Mouse (Mus musculus) brain, embryonic 14.5 days (tissue): Measurements from ENCODE around the gene Rlbp1.

Source experiments
- CTCF ChIP-seq: fragments of 200-500 bp; IDR thresholded peaks from 2 replicates; pipeline ENCODE4 v1.5.1; 2012; ENCODE audit warnings: inconsistent platforms, mild to moderate bottlenecking, moderate library complexity, borderline replicate concordance; ENCODE audit not compliant: insufficient read depth, insufficient read length; ENCODE audit errors: extremely low read depth
- POLR2A ChIP-seq: fragments of 200-500 bp; IDR thresholded peaks from 2 replicates; pipeline ENCODE4 v1.6.1; 2012; ENCODE audit warnings: mild to moderate bottlenecking, inconsistent platforms, borderline replicate concordance; ENCODE audit not compliant: poor library complexity, insufficient read depth, insufficient read length, severe bottlenecking; ENCODE audit errors: extremely low read depth

DNA sequence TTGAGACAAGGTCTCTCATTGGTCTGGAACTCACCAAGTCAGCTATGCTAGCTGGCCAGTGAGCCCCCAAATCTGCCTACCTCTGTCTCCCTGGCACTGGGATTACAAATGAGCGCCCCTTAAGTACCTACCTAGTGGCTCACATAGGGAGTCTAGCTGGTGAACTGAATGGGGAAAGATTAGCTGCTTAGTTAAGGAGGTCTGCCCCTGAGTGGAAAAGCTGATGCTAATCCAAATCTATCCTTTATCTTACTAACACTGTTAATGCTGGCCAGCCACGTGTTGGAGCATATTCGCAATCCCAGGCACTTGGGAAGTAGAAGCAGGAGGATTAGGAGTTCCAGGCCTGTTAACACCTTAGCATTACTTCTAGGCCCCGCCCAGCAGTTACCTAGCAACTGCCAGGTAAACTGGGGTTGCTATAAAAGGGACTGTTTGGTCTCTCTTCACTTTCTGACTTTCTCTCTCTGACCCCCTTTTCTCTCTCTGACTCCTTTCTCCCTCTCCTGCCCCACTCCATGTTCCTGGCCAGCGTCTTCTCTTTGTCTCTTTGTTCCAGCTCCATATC, 3.4 kb upstream of the Rlbp1 start:
- TF ChIP-seq CTCF (no peak), POLR2A (no peak)
